Mouse (Mus musculus) cerebellum, postnatal 36 days (tissue): Measurements from ENCODE around the gene Nab1.

ENCODE experiments used
- DNase-seq, 2 experiments: peaks; one replicate each; pipeline ENCODE4 v3.0.0; 2021 to 2022; ENCODE audit warnings: mixed read lengths in 2 of 2

The Nab1 gene

GRCm38 (mm10) chr1:52470811-52471489 lies 29.5 kb downstream of the Nab1 start:
- DNase-seq = no peak

GRCm38 (mm10) chr1:52470326-52470725 lies 30.2 kb downstream of the Nab1 start:
- no peak for DNase-seq

DNA sequence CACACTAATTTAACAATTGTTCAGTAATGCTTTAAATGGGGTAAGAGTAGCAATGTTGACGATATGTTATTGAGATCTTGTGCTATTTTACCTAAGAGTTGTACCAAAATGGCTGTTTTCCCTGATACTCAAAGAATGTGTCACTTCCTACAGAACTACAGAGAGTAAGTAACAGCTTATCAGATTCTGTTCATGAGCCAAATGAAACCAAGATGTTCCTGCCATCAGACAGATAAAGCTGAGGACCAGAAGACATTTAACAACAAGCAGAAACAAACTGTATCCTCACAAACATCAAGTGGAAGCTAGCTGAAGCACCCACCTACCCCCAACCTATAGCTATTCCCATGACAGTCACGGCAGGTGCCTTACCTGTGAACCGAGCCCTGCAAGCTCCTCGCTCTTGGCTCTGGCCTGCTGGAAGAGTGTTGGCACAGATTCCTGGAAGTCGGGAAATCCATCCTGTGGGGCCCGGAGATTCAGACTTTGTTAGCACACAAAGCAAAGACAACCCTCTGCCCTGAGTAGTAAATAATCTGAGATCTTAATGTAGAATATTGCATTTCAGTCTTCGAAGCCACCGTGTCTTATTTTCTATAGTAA lies 33.9 kb downstream of the Nab1 start:
- peak in 1 of 2 experiments; percentile 21 for DNase-seq

- DNase-seq = no peak
Measured at GRCm38 (mm10) chr1:52465830-52466229, 34.6 kb downstream of the Nab1 start.

DNA sequence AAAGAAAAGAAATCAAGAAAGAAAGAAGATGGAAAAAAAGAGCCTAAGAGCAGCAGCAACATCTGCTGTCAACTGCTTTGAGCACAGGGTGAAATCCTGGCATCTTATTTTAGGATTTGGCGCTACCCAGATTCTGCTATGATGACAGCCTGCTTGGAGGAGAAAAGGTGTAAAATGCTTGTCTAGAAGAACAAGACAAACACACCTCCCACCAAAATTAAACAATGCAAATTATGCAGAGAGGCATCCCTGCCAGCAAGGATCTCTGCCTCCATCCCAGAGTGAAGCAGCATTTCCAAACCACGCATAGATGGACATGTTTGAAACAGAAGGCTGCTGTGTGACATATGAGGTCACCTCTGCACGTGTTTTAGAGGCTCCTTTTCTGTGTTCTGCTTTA lies 35.2 kb downstream of the Nab1 start:
- DNase-seq = no peak

DNA sequence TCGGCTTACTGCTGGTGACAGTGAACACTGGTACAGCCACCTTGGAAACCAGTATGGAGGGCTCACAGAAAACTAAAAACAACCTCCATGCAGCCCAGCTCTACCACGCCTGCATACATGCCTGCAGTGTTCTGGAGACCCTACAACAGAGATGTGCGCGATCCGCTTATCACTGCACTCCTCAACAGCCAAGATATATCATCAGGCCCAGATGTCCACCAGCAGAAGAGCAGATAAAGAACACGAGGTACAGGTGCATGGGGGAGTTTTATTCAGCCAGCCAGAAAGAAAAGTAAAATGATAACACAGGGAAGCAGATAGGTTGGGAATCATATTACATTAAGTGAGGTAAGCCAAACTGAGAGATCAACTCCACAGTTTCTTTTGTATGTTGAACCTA lies 37.2 kb downstream of the Nab1 start:
- DNase-seq = no peak

GRCm38 (mm10) chr1:52456571-52456970 lies 43.9 kb downstream of the Nab1 start:
- no peak for DNase-seq

GRCm38 (mm10) chr1:52454509-52455001 lies 45.9 kb downstream of the Nab1 start:
- no peak for DNase-seq

DNA sequence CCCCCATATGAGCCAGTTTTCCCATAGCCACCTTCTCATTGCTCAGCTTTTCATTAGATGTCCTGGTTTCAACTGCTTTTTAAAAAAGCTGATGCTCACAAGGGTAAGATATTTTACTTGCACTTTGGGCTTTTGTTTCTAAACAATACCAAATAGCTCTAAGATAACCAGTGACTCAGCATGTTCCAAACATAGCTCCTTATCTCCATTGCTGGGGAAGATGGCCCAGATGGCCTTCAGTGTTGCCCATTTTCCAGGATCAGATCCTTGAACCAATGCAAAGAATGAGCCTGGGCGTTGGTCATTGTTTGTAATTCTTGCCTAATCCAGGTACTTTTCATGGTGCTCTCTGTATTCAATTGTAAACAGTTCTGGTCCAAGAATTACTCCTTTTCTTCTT lies 49.1 kb downstream of the Nab1 start:
- no peak for DNase-seq

GRCm38 (mm10) chr1:52435856-52436255 lies 64.6 kb downstream of the Nab1 start:
- DNase-seq = no peak

GRCm38 (mm10) chr1:52434085-52434484 lies 66.4 kb downstream of the Nab1 start:
- no peak for DNase-seq

DNA sequence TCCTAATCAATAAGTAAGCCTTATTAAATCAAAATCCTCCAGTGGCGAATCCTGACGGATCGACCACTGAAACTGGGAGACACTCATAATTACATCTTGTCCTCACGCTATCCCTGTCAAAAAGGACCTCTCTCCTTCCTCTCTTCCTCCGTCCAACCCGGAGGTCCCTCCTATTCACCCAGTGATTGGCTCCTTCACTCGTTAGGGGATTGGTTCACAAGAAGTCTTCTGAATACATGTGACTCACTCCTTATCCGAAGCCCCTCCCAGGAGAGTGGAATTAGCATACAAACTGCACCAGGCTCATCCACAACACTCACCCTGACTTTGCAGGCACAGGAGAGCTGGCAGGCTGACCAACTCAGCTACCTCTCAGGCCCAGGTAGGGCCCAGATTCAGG lies 68.7 kb downstream of the Nab1 start:
- no peak for DNase-seq

- DNase-seq = no peak
Measured at GRCm38 (mm10) chr1:52430606-52431005, 69.9 kb downstream of the Nab1 start.

DNA sequence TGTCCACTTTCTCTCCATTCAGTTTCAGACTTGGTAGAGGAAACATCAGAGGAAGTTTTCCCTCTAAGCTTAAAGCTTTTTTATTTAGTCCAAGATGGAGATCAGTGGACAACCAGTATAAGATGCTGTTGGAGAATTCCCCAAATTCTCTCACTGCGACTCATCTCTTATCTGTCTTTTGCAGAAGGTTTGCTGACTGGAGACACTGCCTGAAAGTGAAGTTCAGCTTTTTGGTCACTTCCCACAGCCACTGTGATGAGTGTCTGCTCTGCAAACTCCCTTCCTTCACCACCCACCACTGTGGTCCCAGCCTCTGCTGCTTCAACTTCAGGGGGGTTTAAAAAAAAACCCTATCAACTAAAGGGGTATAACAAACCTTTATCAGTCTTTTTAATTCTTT lies 70.4 kb downstream of the Nab1 start:
- DNase-seq = no peak

DNA sequence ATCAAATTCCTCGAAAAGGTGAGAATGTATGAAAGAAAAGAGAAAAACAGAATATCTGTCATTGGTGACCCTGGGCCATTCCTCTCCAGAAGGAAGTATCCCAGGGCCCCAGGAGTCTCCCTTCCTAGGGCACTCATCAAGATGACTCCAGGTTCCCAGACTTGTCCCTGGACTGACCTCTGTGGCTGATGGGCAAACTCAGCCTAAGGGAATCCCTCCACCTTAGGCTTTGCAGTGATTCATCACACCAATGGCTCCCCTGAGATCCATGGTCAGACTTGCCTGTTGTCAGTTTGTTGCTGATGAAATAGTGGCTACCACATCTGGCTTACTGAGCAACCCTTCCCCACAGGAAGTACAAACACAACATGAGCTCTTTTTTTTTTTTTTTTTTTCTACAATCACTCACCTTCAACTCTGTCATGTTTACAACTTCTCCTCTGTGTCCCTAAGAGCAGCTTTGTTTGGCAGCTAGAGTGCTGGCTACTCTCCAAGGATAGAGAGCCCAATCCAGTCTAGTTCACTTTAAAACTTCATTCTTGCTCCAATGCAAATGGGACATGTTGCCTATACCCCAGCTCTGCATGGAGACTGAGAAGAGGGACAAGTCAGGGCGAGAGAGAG lies 72.5 kb downstream of the Nab1 start:
- no peak for DNase-seq

DNA sequence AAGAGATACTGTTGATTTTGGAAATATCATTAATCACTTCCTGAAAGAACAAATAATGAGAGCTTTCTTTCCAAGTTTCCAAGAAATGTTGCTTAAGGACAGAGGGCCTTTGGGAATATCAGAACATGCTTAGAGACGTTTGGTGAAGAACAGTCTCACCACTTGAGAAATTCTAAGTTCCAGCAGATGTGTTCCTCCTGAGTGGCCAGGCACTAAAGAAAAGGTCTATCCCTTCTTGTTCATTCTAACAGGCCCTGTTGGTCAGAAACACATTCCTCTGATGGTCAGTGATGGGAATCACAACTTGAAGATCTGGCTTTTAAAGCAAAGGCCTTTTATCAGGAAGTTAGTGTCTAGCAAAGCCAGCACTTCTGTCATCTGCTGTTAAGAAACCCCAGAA lies 76.6 kb downstream of the Nab1 start:
- no peak for DNase-seq

DNA sequence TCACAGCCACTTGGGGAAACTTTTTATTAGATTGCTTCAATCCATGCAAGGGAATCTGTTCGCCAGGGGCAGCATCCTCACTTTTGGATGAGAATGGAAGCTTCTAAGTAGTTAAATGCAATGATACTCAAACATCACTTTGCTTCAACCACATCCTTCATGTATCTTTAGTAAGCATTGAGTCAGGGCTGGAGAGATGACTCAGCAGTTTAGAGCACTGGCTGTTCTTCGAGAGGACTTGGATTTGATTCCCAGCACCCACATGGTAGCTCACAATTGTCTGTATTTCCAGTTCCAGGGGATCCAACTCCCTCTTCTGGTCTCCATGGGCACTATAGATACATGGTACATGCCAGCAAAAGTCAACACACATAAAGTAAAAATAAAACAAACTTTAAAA lies 77.4 kb downstream of the Nab1 start:
- DNase-seq = no peak

GRCm38 (mm10) chr1:52422137-52422536 lies 78.3 kb downstream of the Nab1 start:
- DNase-seq = no peak

DNA sequence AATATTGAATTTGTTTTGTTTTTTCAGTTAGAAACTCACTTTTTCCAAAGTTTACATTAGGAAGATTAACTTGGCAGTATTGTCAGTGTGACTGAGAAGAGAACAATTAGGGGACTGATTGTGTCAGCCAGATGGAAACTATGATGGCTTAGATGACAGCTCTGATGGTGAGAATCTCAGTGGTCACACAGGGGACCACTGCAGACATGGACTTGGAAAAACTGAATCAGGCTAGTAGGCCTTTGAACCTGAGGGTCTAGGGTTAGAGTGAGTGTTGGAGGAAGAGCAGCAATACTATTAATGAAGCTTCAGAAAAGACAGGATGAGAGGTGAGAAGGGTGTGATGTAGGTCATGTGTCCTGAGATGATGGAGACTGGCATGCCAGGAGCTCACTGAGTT lies 78.9 kb downstream of the Nab1 start:
- DNase-seq = no peak

DNA sequence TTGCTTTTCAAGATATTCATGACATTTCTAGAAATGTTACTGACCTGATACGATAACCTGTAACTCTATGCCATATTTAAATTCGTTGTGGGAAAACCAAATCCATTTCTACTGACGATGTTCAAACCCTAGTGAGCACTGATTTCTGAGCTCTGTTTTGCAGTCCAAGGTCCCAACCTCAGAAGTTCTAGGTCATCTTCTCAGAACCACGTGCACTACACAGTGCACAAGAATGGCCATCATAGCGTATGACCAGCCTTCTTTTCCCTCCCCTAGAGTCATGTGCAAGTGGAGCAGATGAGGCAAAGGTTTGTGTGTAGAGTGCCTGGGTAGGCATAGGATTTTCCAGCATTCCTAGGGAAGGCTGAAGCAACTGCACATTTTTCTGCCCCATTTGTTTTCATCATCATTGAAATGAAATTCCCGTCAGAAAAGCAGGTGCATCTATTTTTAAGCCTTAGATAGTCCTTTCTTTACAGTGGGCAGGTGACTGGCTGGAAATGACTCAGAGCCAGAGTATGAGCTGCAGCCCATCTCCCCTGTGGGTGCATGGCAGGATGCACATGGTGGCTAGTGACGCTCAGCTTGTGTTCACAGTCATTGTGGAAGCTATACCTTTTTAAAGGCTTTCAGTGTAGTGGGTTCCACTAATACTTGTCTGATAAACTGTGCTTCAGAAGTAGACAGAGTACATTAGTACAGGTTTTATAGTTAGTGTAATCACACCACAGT lies 81.2 kb downstream of the Nab1 start:
- no peak for DNase-seq
